Mouse (Mus musculus): ENCODE measurements around the gene Gm5458.
"Not testable (repeated sequence)": the region's sequence is repeated elsewhere in the genome, so short reads cannot be mapped to it uniquely, and the experiment has no call there.

DNA sequence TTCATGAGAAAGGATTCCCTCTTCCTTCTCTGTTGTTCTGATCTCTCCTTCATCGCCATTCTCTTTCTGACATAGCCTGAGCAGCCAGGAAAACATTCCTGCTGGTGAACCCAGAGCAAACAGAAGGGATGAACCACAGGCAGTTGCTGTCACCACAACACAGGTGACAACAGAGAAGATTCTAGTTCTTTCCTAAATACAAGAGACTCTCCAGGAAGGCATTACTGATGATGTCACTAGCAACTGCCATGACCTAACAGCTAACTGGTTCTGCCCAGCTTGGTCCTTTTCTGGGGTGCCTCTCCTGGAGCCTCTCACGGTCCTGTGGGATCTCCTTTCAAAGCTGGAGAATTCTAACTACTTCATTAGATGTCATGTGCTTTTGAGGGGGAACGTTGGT is 52.5 kb downstream of the Gm5458 start, which contains the start of gene Gm2244:
- not testable (repeated sequence) for TF ChIP-seq CTCF (IDR thresholded peaks at IDR 0.05; ENCODE audit: control insufficient read depth, insufficient read depth, low read length); POLR2A (IDR thresholded peaks at IDR 0.05; ENCODE audit: borderline replicate concordance, control insufficient read depth, low read depth, low read length)
